Mouse (Mus musculus) hindbrain, embryonic 15.5 days (tissue): ENCODE data around the gene Rprd2. TPM values are rescaled to one million over a fixed set of nuclear protein-coding genes. Genes with fewer than 3 reads are reported as not detected.

Experiments used
- microRNA-seq: library from miRNA; unstranded; fragments of <30 nt; microRNA quantifications from one replicate; pipeline ENCODE4, GENCODE M21; 2016
- polyA plus RNA-seq: library from polyadenylated mRNA; unstranded; fragments of >200 nt; fragmentation: Nextera tagmentation; extraction: Ambion mirVana; gene quantifications from 2 replicates; pipeline ENCODE4 v1.2.1, GENCODE M21; 2015

Rprd2 gene
- polyA plus RNA-seq, 1 experiment from 2014 or later: 21.7 TPM

Small RNAs within 50 kb of the gene (microRNA-seq; reads per million reads assigned to microRNA genes)
- gene Mir7014: not detected

Other genes with a start within 250 kb of the Rprd2 start
- gene Golph3l, start 229.9 kb downstream of the Rprd2 start, polyA plus RNA-seq: 25.8 and 26.8 TPM in 2 replicates
- 109 and 110 TPM in 2 replicates for gene Ensa, start 193.9 kb downstream of the Rprd2 start, polyA plus RNA-seq
- gene Mcl1, start 160.1 kb downstream of the Rprd2 start, polyA plus RNA-seq: 46.3 and 47.4 TPM in 2 replicates
- gene Adamtsl4, start 130.9 kb downstream of the Rprd2 start, polyA plus RNA-seq: 1.2 TPM in 2 replicates
- gene Ecm1, start 79.3 kb downstream of the Rprd2 start, polyA plus RNA-seq: 12.6 and 16.4 TPM in 2 replicates
- gene Tars2, start 58.7 kb downstream of the Rprd2 start, polyA plus RNA-seq: 47.9 and 48.2 TPM in 2 replicates
- gene Prpf3, start 37.0 kb upstream of the Rprd2 start, polyA plus RNA-seq: 32.5 and 34.6 TPM in 2 replicates
- gene Mrps21, start 52.7 kb upstream of the Rprd2 start, polyA plus RNA-seq: 277 and 287 TPM in 2 replicates
- gene Ciart, start 63.4 kb upstream of the Rprd2 start, polyA plus RNA-seq: 4.9 and 5.2 TPM in 2 replicates
- gene BC028528, start 73.1 kb upstream of the Rprd2 start, polyA plus RNA-seq: 19.8 and 22.8 TPM in 2 replicates
- 34.9 and 36.4 TPM in 2 replicates for gene Aph1a, start 75.1 kb upstream of the Rprd2 start, polyA plus RNA-seq
- 13.1 and 14.7 TPM in 2 replicates for gene Car14, start 85.8 kb upstream of the Rprd2 start, polyA plus RNA-seq
- gene Anp32e, start 110.4 kb upstream of the Rprd2 start, polyA plus RNA-seq: 117 and 118 TPM in 2 replicates
- 47.8 and 49.5 TPM in 2 replicates for gene Plekho1, start 177.1 kb upstream of the Rprd2 start, polyA plus RNA-seq
- gene Vps45, start 239.6 kb upstream of the Rprd2 start, polyA plus RNA-seq: 56.1 and 63.2 TPM in 2 replicates